ENCODE assay signal across 9 mouse cellular contexts in genomic region chr7:34798441-34799403, GRCm38 (mm10). TPM values are rescaled to one million over a fixed set of nuclear protein-coding genes. Genes with fewer than 3 reads are reported as not detected.
DNase-seq lines count a peak whose midpoint lies in the region; ATAC-seq and TF ChIP-seq lines count a peak whose summit lies in the region.
"Had no signal": no experiment of that assay in that cellular context is flagged by ENCODE, and none has a peak within 500 bp of the region (broad histone marks: within the 10 kb centered on the region; RNA-seq: fewer than 3 reads in every experiment).

No protein-coding gene starts in this region.

- no peaks in the 10 kb centered on the region for H3K36me3 ChIP-seq in embryonic facial prominence, embryonic 13.5 days
- no peaks in the 10 kb centered on the region for H3K36me3 ChIP-seq in kidney, adult 2 months (ENCODE audit: control insufficient read depth, insufficient read depth, low read length)
- H3K36me3 ChIP-seq in neural tube, embryonic 12.5 days = no peaks in the 10 kb centered on the region

- no peak for ATAC-seq in embryonic facial prominence, embryonic 13.5 days (ENCODE audit: insufficient number of reproducible peaks, insufficient read depth, low FRiP score, low TSS enrichment, low read depth)
- ATAC-seq in neural tube, embryonic 12.5 days (ENCODE audit: low FRiP score, low read depth) = 0 out of 2 replicates have a peak, but pooled peaks have one; percentile 41

- peaks cover 29% of the 10 kb centered on the region for H3K4me1 ChIP-seq in embryonic facial prominence, embryonic 13.5 days
- 0 out of 2 replicates have a peak, but pooled peaks cover 4% of the 10 kb centered on the region for H3K4me1 ChIP-seq in kidney, adult 2 months (ENCODE audit: control insufficient read depth, insufficient read depth, low read length)
- peaks cover 35% of the 10 kb centered on the region for H3K4me1 ChIP-seq in neural tube, embryonic 12.5 days

- H3K4me2 ChIP-seq in embryonic facial prominence, embryonic 13.5 days = peak overlapping the region; percentile 50
- H3K4me2 ChIP-seq in neural tube, embryonic 12.5 days (replicated peaks) = peak overlapping the region; percentile 44

- no peak overlapping the region for H3K4me3 ChIP-seq in embryonic facial prominence, embryonic 13.5 days
- no peak overlapping the region for H3K4me3 ChIP-seq in kidney, adult 2 months (ENCODE audit: insufficient read depth, low read depth, low read length)
- H3K4me3 ChIP-seq in neural tube, embryonic 12.5 days = no peak overlapping the region

- intact Hi-C loops in left cerebral cortex, postnatal 36 days (cut with DNase I) = no loop called here

- peak overlapping the region; percentile 27; the same call in 1 of the 2 replicates for H3K9ac ChIP-seq in embryonic facial prominence, embryonic 13.5 days
- no peak overlapping the region for H3K9ac ChIP-seq in neural tube, embryonic 12.5 days

- no peak for TF ChIP-seq POLR2A in kidney, adult 2 months (IDR thresholded peaks at IDR 0.05; ENCODE audit: low read depth, low read length)

- TF ChIP-seq CTCF in kidney, adult 2 months (conservative IDR thresholded peaks at IDR 0.05; ENCODE audit: insufficient read depth, insufficient read length, low read depth, low read length) = no peak

- H3K27ac ChIP-seq in embryonic facial prominence, embryonic 13.5 days = peak overlapping the region; percentile 39
- H3K27ac ChIP-seq in kidney, adult 2 months (ENCODE audit: insufficient read depth, low read depth, low read length) = no peak overlapping the region
- peak overlapping the region; percentile 62; the same call in 1 of the 2 replicates for H3K27ac ChIP-seq in neural tube, embryonic 12.5 days
- H3K27ac ChIP-seq: macrophage had no signal

- no peaks in the 10 kb centered on the region for H3K9me3 ChIP-seq in embryonic facial prominence, embryonic 13.5 days
- no peaks in the 10 kb centered on the region for H3K9me3 ChIP-seq in neural tube, embryonic 12.5 days

- no peaks in the 10 kb centered on the region for H3K27me3 ChIP-seq in embryonic facial prominence, embryonic 13.5 days
- no peaks in the 10 kb centered on the region for H3K27me3 ChIP-seq in kidney, adult 2 months (replicated peaks; ENCODE audit: control insufficient read depth, insufficient read depth, low read length)
- H3K27me3 ChIP-seq in neural tube, embryonic 12.5 days (replicated peaks) = no peaks in the 10 kb centered on the region

- DNase-seq in lung, postnatal 10 days = peak; percentile 25
- DNase-seq in lung, postnatal 4 days = no peak
- DNase-seq in kidney, adult 2 months = peak; percentile 50
- DNase-seq in spleen, adult 18-20 months = no peak
- no peak for DNase-seq in spleen, postnatal 10 days (ENCODE audit: low spot score in 2 of 2)
- no peak for DNase-seq in left cerebral cortex, postnatal 36 days (ENCODE audit: low spot score in 2 of 2)

- 2% methylated on average over 11 of the region's 11 CpGs for WGBS in embryonic facial prominence, embryonic 13.5 days
- WGBS in kidney, adult 2 months = 11% methylated on average over 11 of the region's 11 CpGs
- WGBS in neural tube, embryonic 12.5 days = 7% methylated on average over 11 of the region's 11 CpGs

RNA-seq across cellular contexts. Expression of gene Chst8, which starts 13.8 kb away (rescaled TPM):
- 3.7 and 4.0 TPM in 2 replicates for polyA plus RNA-seq in embryonic facial prominence, embryonic 13.5 days (2015; fragmentation: Nextera tagmentation; extraction: Ambion mirVana)
- 8.3 and 10.2 TPM in 2 replicates for polyA plus RNA-seq in kidney, adult 2 months (2012; rRNA removed)
- 33.8 and 42.4 TPM in 2 replicates for polyA plus RNA-seq in neural tube, embryonic 12.5 days (2016; fragmentation: Nextera tagmentation; extraction: Ambion mirVana)
- 10 to 100 TPM; 18.7 to 21.1 TPM for total RNA-seq in left cerebral cortex, postnatal 36 days (2021)
- polyA plus RNA-seq: macrophage had no signal

Comparison
In these comparisons a context has a peak if more than half of its experiments do, and no peak if none do; other contexts are left out.
1. DNase-seq: peak in lung, postnatal 10 days (single experiment) and kidney, adult 2 months (single experiment); none in lung, postnatal 4 days (0 of 2), spleen, adult 18-20 months (0 of 2), spleen, postnatal 10 days (0 of 2) and left cerebral cortex, postnatal 36 days (0 of 2).